Mouse (Mus musculus): Measurements from ENCODE around the gene Inmt.
"Not testable (repeated sequence)": the region's sequence is repeated elsewhere in the genome, so short reads cannot be mapped to it uniquely, and the experiment has no call there.

Inmt gene

DNA sequence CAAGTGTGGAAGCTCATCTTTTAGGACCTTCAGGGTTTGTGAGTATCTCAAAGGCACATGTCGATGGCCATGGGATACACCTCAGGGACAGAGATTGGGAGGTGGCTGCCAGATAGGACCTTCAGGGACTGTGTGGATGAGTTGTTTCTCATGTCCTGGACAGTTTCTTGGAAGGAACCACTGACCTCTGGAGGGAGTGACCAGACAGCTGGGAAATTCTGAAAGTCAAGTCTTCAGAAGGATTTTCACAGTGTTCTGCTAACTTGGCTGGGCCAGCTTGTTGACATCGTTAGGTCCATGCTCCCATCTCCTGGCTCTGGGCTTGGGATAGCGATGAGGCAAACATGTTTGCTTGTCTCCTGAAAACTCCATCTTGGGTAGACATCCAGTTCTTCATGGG is 24.2 kb upstream of the Inmt start:
- peaks cover 15% of the 10 kb centered on the region for H3K4me1 ChIP-seq (replicated peaks; ENCODE audit: low read depth, low read length)
- no peak overlapping the region for H3K4me3 ChIP-seq (replicated peaks; ENCODE audit: low read length)
- no peak for TF ChIP-seq POU5F1 (IDR thresholded peaks at IDR 0.05; ENCODE audit: borderline replicate concordance, low read length)
- no peak for TF ChIP-seq NANOG (IDR thresholded peaks at IDR 0.05; ENCODE audit: borderline replicate concordance, low read length)
- TF ChIP-seq CTCF (conservative IDR thresholded peaks at IDR 0.05; ENCODE audit: low read length), result no peak
- peaks cover 11% of the 10 kb centered on the region for H3K9me3 ChIP-seq (ENCODE audit: low read length)
- no peaks in the 10 kb centered on the region for H3K36me3 ChIP-seq (ENCODE audit: insufficient read depth, low read length)
- H3K27me3 ChIP-seq (ENCODE audit: insufficient read depth, low read length), result no peaks in the 10 kb centered on the region

DNA sequence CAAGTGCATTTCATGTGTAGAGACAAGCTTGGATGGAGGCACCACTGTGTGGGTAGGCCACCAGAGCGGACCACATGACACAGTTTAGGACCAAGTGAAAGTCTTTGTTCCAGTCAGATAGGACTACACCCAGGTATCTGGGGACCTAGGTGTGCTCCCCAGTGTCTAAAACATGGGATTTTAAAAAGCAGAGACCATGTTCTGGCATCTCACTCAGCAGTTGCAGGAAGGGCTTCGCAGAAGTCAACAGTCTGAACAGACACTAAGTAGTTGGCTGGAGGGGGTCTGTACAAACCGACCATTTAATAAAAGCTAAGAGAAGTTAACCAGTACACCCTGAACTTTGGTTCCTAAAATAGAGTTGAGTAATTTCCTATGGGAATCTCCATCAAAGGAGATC is 18.3 kb upstream of the Inmt start:
- Histone ChIP-seq H3K9me3 (ENCODE audit: low read length) (peaks cover 31% of the 10 kb centered on the region), H3K36me3 (ENCODE audit: insufficient read depth, low read length) (no peaks in the 10 kb centered on the region), H3K4me3 (replicated peaks; ENCODE audit: low read length) (no peak overlapping the region), H3K27me3 (ENCODE audit: insufficient read depth, low read length) (no peaks in the 10 kb centered on the region), H3K4me1 (replicated peaks; ENCODE audit: low read depth, low read length) (no peaks in the 10 kb centered on the region)
- TF ChIP-seq CTCF (conservative IDR thresholded peaks at IDR 0.05; ENCODE audit: low read length), result no peak
- no peak for TF ChIP-seq POU5F1 (IDR thresholded peaks at IDR 0.05; ENCODE audit: borderline replicate concordance, low read length)
- no peak for TF ChIP-seq NANOG (IDR thresholded peaks at IDR 0.05; ENCODE audit: borderline replicate concordance, low read length)

DNA sequence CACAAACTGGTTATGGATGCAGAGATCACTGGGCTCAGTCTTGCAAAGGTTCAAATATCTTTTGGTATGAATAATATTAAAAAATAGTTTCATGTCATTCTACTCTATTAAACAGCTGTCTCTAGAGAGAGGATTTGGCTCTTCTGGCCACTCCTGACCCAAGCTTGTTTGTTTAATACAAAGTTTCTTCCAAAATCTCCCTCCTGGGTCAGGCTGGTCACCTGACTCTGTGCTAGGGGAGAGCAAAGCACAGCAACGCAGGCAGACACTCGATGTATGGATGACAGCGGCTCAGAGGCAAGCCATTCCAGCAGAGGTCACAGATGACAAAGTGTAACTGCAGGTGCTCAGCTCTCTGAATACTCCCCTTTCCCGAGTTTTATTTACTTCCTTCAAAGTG is 16.7 kb upstream of the Inmt start:
- H3K4me3 ChIP-seq (replicated peaks; ENCODE audit: low read length), result no peak overlapping the region
- TF ChIP-seq NANOG (IDR thresholded peaks at IDR 0.05; ENCODE audit: borderline replicate concordance, low read length) (no peak), POU5F1 (IDR thresholded peaks at IDR 0.05; ENCODE audit: borderline replicate concordance, low read length) (no peak), CTCF (conservative IDR thresholded peaks at IDR 0.05; ENCODE audit: low read length) (no peak)
- no peaks in the 10 kb centered on the region for H3K4me1 ChIP-seq (replicated peaks; ENCODE audit: low read depth, low read length)
- peaks cover 46% of the 10 kb centered on the region for H3K9me3 ChIP-seq (ENCODE audit: low read length)
- no peaks in the 10 kb centered on the region for H3K36me3 ChIP-seq (ENCODE audit: insufficient read depth, low read length)
- H3K27me3 ChIP-seq (ENCODE audit: insufficient read depth, low read length), result no peaks in the 10 kb centered on the region

DNA sequence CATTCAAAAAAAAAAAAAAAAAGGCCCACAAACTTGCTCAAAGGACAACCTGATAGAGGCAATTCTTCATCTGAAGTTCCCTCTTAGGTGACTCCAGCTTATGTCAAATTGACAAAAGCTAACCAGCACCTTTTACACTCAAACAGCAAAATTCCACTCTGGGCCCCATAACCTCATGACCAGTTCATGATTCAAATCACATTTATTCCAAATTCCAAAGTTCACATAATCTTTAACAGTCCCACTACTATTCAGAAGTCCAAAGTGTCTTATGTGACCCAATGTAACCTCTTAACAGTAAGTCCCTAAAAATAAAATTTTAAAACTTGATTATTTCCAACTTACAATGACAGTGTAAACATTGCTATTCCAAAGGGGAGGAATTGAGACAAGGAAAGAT is 14.6 kb upstream of the Inmt start:
- Histone ChIP-seq H3K4me3 (replicated peaks; ENCODE audit: low read length) (no peak overlapping the region), H3K4me1 (replicated peaks; ENCODE audit: low read depth, low read length) (no peaks in the 10 kb centered on the region), H3K36me3 (ENCODE audit: insufficient read depth, low read length) (no peaks in the 10 kb centered on the region), H3K9me3 (ENCODE audit: low read length) (peaks cover 52% of the 10 kb centered on the region), H3K27me3 (ENCODE audit: insufficient read depth, low read length) (no peaks in the 10 kb centered on the region)
- TF ChIP-seq CTCF (conservative IDR thresholded peaks at IDR 0.05; ENCODE audit: low read length), result no peak

DNA sequence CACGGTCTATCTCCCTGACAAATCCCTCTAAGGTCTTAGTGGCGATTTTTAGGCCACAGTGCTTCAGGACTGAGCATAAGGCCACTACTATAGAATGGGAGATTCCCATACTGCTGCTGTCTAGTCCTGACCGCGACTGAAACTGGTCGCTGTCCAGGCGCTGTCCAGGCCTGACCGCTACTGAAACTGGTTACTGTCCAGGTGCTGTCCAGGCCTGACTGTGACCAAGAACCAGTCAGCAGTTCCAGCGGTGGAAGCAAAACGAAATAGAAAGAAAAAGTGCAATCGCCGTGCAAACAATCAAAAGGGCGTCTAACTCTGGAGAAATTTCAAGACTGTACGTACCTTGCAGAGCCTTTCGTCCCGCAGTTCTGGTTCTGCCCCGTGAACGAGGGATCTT is 13.0 kb upstream of the Inmt start:
- H3K27me3 ChIP-seq (ENCODE audit: insufficient read depth, low read length); H3K4me3 ChIP-seq (replicated peaks; ENCODE audit: low read length); H3K4me1 ChIP-seq (replicated peaks; ENCODE audit: low read depth, low read length); H3K36me3 ChIP-seq (ENCODE audit: insufficient read depth, low read length): not testable (repeated sequence)
- peaks cover 68% of the 10 kb centered on the region for H3K9me3 ChIP-seq (ENCODE audit: low read length)

DNA sequence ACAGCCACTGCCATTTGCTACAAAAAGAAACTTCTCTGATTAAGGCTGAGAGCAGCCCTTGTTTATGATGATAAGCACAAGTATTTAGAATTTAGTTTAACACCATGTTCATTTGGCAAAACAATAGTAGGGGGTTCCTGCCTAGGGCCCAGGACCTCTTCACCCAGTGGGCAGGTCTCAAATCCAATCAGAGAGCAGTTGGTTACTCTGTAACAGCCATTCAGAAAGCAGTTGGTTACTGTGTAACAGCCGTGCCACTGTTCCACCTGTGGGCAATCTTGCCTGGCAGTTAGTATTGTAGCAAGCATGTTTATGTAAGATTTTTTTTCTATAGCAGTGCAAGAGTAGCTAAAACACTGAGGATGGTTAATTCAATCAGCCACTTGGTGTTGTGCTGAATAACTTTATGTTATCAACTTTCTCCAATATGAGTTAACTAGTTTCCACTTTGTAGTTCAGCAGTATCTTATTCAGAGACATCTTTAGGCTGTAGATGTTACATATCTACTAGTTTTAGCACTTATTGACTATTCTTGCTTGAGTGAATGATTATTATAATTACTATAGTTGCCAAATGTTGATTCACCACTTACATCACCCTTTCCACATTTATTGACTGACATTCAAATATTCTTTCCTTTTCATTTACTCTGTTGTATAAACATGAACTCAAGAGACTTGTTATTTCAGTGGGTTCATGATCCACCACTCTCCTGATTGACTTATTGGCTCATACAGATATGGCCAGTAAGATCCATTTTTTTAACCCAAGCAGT is 8.0 kb upstream of the Inmt start:
- TF ChIP-seq POU5F1 (IDR thresholded peaks at IDR 0.05; ENCODE audit: borderline replicate concordance, low read length) (no peak), NANOG (IDR thresholded peaks at IDR 0.05; ENCODE audit: borderline replicate concordance, low read length) (no peak)
- H3K36me3 ChIP-seq (ENCODE audit: insufficient read depth, low read length), result no peaks in the 10 kb centered on the region
- H3K4me1 ChIP-seq (replicated peaks; ENCODE audit: low read depth, low read length), result no peaks in the 10 kb centered on the region
- no peaks in the 10 kb centered on the region; the same call in 1 of the 2 replicates for H3K27me3 ChIP-seq (ENCODE audit: insufficient read depth, low read length)
- no peak overlapping the region for H3K4me3 ChIP-seq (replicated peaks; ENCODE audit: low read length)
- H3K9me3 ChIP-seq (ENCODE audit: low read length), result peaks cover 53% of the 10 kb centered on the region

DNA sequence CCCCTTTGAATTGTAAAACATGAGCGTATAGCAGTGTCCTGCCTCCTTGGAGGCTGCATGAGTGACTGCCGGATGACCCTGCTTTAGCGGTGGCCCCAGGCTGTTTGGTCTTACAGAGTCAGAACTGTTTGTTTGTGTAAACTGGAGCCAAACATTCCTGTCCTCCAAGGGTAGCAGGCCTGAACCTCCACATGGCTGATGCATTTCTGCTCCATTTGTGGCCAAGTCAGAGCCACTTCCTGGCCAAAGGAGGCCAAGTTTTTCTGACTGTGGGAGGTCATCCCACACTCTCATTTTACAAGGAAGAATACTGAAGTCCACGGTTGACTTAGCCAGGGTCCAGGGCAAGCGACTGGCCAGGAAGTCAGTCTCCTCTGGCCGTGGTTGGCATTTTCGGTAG is 4.7 kb upstream of the Inmt start:
- H3K4me1 ChIP-seq (replicated peaks; ENCODE audit: low read depth, low read length), result no peaks in the 10 kb centered on the region
- TF ChIP-seq CTCF (conservative IDR thresholded peaks at IDR 0.05; ENCODE audit: low read length) (no peak), POU5F1 (IDR thresholded peaks at IDR 0.05; ENCODE audit: borderline replicate concordance, low read length) (no peak), NANOG (IDR thresholded peaks at IDR 0.05; ENCODE audit: borderline replicate concordance, low read length) (no peak)
- H3K36me3 ChIP-seq (ENCODE audit: insufficient read depth, low read length), result no peaks in the 10 kb centered on the region
- no peaks in the 10 kb centered on the region; the same call in 1 of the 2 replicates for H3K27me3 ChIP-seq (ENCODE audit: insufficient read depth, low read length)
- peaks cover 25% of the 10 kb centered on the region for H3K9me3 ChIP-seq (ENCODE audit: low read length)
- H3K4me3 ChIP-seq (replicated peaks; ENCODE audit: low read length), result no peak overlapping the region

DNA sequence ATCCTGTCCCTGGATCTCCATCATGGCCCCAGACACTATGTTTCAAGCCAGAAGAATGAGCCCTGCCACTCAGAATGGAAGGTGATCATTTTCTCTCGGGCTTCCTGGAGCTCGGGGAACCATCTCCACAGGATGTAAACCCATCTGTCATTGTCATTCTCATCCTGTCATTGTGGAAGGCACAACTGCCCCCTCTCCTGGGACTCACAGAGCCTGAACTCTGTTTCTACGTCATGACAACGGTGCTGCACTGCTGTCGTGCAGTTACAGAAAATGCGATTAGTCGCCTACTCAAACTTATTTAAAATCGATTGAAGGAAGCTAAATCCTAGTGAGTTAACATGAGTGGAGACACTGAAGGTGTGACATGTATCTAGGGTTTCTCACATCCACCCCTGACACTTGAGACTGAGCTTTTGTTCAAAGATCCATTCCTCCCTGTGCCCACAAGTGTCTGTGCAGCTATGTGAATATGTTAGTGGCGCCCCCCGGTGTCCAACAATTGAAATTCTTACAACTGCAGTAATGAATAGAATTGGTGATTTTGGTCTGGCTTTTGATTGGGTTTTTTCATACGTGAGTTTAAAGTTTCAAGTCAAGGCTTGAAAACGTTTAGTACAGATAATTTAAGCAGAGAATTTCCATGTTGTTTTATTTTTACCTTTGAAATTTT is 2.4 kb upstream of the Inmt start:
- Histone ChIP-seq H3K4me1 (replicated peaks; ENCODE audit: low read depth, low read length) (no peaks in the 10 kb centered on the region), H3K4me3 (replicated peaks; ENCODE audit: low read length) (no peak overlapping the region), H3K9me3 (ENCODE audit: low read length) (peaks cover 2% of the 10 kb centered on the region; the same call in 1 of the 2 replicates), H3K27me3 (ENCODE audit: insufficient read depth, low read length) (no peaks in the 10 kb centered on the region; the same call in 1 of the 2 replicates), H3K36me3 (ENCODE audit: insufficient read depth, low read length) (no peaks in the 10 kb centered on the region)
- TF ChIP-seq POU5F1 (IDR thresholded peaks at IDR 0.05; ENCODE audit: borderline replicate concordance, low read length) (no peak), CTCF (conservative IDR thresholded peaks at IDR 0.05; ENCODE audit: low read length) (peak; percentile 59), NANOG (IDR thresholded peaks at IDR 0.05; ENCODE audit: borderline replicate concordance, low read length) (no peak)

- no peak overlapping the region for H3K4me3 ChIP-seq (replicated peaks; ENCODE audit: low read length)
- no peaks in the 10 kb centered on the region for H3K4me1 ChIP-seq (replicated peaks; ENCODE audit: low read depth, low read length)
- no peaks in the 10 kb centered on the region for H3K36me3 ChIP-seq (ENCODE audit: insufficient read depth, low read length)
- H3K9me3 ChIP-seq (ENCODE audit: low read length), result no peaks in the 10 kb centered on the region
- no peak for TF ChIP-seq POU5F1 (IDR thresholded peaks at IDR 0.05; ENCODE audit: borderline replicate concordance, low read length)
- TF ChIP-seq CTCF (conservative IDR thresholded peaks at IDR 0.05; ENCODE audit: low read length), result no peak
- no peak for TF ChIP-seq NANOG (IDR thresholded peaks at IDR 0.05; ENCODE audit: borderline replicate concordance, low read length)
- H3K27me3 ChIP-seq (ENCODE audit: insufficient read depth, low read length), result no peaks in the 10 kb centered on the region
These were observed 1.0 kb upstream of the Inmt start for GRCm38 (mm10) chr6:55175892-55176291.

All from E14TG2a.4 (cell line).